Mouse (Mus musculus) layer of hippocampus, postnatal 10 days (tissue): ENCODE measurements around the gene Dhrs1. TPM values are rescaled to one million over a fixed set of nuclear protein-coding genes. Genes with fewer than 3 reads are reported as not detected.

ENCODE experiments used
- total RNA-seq, 2 experiments: library from RNA; stranded (reverse); gene quantifications; 2 replicates each; pipeline ENCODE4 v1.2.3; 2021

Dhrs1 gene
- total RNA-seq, 2 experiments from 2014 or later: 103 to 110 TPM

Other genes starting within 250 kb of the Dhrs1 start
- gene Cpne6, start 235.2 kb downstream of the Dhrs1 start, total RNA-seq: 100 to 1,000 TPM; 306 to 335 TPM
- gene Nrl, start 220.7 kb downstream of the Dhrs1 start, total RNA-seq: under 1 TPM; 0.34 to 0.76 TPM
- 10 to 100 TPM; 20.4 to 21.4 TPM for gene Pck2, start 205.4 kb downstream of the Dhrs1 start, total RNA-seq
- gene Dcaf11, start 185.7 kb downstream of the Dhrs1 start, total RNA-seq: 10 to 100 TPM; 61.3 to 66.7 TPM
- 1 to 10 TPM in 1 of 2 experiments, not detected in 1; 1.2 TPM for gene A730061H03Rik, start 185.3 kb downstream of the Dhrs1 start, total RNA-seq
- gene Fitm1, start 170.1 kb downstream of the Dhrs1 start, total RNA-seq: not detected
- 10 to 100 TPM; 87.3 to 91.8 TPM for gene Psme1, start 167.6 kb downstream of the Dhrs1 start, total RNA-seq
- gene Emc9, start 160.4 kb downstream of the Dhrs1 start, total RNA-seq: 10 to 100 TPM; 50.2 to 54.6 TPM
- 10 to 100 TPM; 54.0 to 62.7 TPM for gene Psme2, start 154.6 kb downstream of the Dhrs1 start, total RNA-seq
- 10 to 100 TPM; 35.6 to 37.2 TPM for gene Rnf31, start 154.0 kb downstream of the Dhrs1 start, total RNA-seq
- 10 to 100 TPM; 11.1 to 13.0 TPM for gene Irf9, start 142.1 kb downstream of the Dhrs1 start, total RNA-seq
- gene Rec8, start 127.7 kb downstream of the Dhrs1 start, total RNA-seq: 1 to 10 TPM; 1.4 to 2.3 TPM
- gene Ipo4, start 109.7 kb downstream of the Dhrs1 start, total RNA-seq: 100 to 1,000 TPM; 131 to 145 TPM
- 1 to 10 TPM; 3.0 to 6.1 TPM for gene Gm49378, start 107.8 kb downstream of the Dhrs1 start, total RNA-seq
- gene Tm9sf1, start 101.9 kb downstream of the Dhrs1 start, total RNA-seq: 10 to 100 TPM; 42.0 to 55.9 TPM
- 1 to 10 TPM; 1.3 to 1.5 TPM for gene Tssk4, start 95.5 kb downstream of the Dhrs1 start, total RNA-seq
- gene Mdp1, start 85.2 kb downstream of the Dhrs1 start, total RNA-seq: 10 to 100 TPM; 47.8 to 50.0 TPM
- gene Gmpr2, start 73.7 kb downstream of the Dhrs1 start, total RNA-seq: 10 to 100 TPM; 29.1 TPM
- gene Nedd8, start 73.6 kb downstream of the Dhrs1 start, total RNA-seq: 100 to 1,000 TPM; 320 to 339 TPM
- gene Tinf2, start 63.9 kb downstream of the Dhrs1 start, total RNA-seq: 10 to 100 TPM; 18.4 to 23.9 TPM
- gene Tgm1, start 31.8 kb downstream of the Dhrs1 start, total RNA-seq: under 1 TPM; 0.16 to 0.18 TPM
- gene Rabggta, start 23.4 kb downstream of the Dhrs1 start, total RNA-seq: 10 to 100 TPM; 42.0 to 54.1 TPM
- gene Nop9, start within 50 bp of the Dhrs1 start, total RNA-seq: 10 to 100 TPM; 16.4 to 17.1 TPM
- under 1 TPM; 0.47 to 0.89 TPM for gene Cideb, start 12.8 kb upstream of the Dhrs1 start, total RNA-seq
- under 1 TPM; 0.45 to 0.64 TPM for gene Ltb4r2, start 15.7 kb upstream of the Dhrs1 start, total RNA-seq
- gene Ltb4r1, start 20.3 kb upstream of the Dhrs1 start, total RNA-seq: under 1 TPM; 0.62 to 0.69 TPM
- 1 to 10 TPM; 6.7 to 9.0 TPM for gene Adcy4, start 38.4 kb upstream of the Dhrs1 start, total RNA-seq
- 1 to 10 TPM in 1 of 2 experiments, under 1 TPM in 1; 0.78 to 2.2 TPM for gene Ripk3, start 43.2 kb upstream of the Dhrs1 start, total RNA-seq
- gene Nfatc4, start 77.5 kb upstream of the Dhrs1 start, total RNA-seq: 1 to 10 TPM; 3.9 to 5.8 TPM
- 10 to 100 TPM; 17.0 to 17.3 TPM for gene Nynrin, start 108.3 kb upstream of the Dhrs1 start, total RNA-seq
- 1 to 10 TPM in 1 of 2 experiments, under 1 TPM in 1; 0.62 to 1.0 TPM for gene Cbln3, start 138.7 kb upstream of the Dhrs1 start, total RNA-seq
- 10 to 100 TPM; 11.8 to 13.4 TPM for gene Khnyn, start 139.3 kb upstream of the Dhrs1 start, total RNA-seq
- gene Sdr39u1, start 154.6 kb upstream of the Dhrs1 start, total RNA-seq: 10 to 100 TPM; 80.5 to 87.8 TPM
- gene Cma1, start 199.0 kb upstream of the Dhrs1 start, total RNA-seq: under 1 TPM in 1 of 2 experiments, not detected in 1; 0.34 TPM
- not detected for gene Cma2, start 205.3 kb upstream of the Dhrs1 start, total RNA-seq